Mouse (Mus musculus) adrenal gland, adult (tissue): ENCODE measurements around the gene Cxadr.
A peak's percentile ranks its signal among the peaks of the same experiment; 100 is the strongest.

Experiments used
- DNase-seq, 2 experiments: peaks; one replicate each; pipeline ENCODE4 v3.0.0; 2022 to 2023; ENCODE audit warnings: low spot score in 1 of 2; ENCODE audit not compliant: inconsistent age in 2 of 2

Cxadr gene

DNA sequence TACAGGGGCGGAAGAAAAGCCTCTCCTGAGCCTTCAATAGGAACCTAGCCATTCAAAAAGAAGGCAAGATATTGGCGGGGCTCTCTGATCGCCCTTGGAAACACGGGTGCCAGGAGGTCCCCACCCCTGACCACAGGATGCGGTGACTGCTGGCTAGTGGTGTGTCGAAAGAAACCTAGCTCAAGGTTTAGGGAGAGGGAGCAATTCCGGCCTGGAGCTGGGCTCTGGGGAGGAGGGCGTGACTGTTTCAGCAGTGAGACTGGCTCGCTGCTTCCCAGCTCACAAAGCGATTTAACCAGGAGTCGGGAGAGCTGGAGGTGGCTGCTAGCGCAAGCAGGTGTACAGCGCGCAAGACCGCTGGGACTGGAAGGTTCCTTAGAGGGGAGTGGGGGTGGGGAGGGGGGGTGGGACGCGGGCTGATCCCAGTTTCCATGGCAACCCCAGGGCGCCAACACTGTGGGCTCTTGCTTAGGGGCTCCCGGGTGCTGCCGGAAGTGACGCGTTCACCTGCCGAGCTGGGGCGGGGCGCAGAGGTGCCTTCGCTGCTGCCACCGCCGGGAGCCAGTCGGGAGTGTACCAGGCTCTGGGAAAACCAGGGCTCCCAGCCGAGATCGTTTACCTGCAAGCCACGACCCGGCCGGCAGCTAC, at the start of gene Cxadr:
Gene Cxadr, plus strand, starts transcription at position 307 of the 648 bp plus-strand sequence.
- DNase-seq = peak; percentile 39 to 77

DNA sequence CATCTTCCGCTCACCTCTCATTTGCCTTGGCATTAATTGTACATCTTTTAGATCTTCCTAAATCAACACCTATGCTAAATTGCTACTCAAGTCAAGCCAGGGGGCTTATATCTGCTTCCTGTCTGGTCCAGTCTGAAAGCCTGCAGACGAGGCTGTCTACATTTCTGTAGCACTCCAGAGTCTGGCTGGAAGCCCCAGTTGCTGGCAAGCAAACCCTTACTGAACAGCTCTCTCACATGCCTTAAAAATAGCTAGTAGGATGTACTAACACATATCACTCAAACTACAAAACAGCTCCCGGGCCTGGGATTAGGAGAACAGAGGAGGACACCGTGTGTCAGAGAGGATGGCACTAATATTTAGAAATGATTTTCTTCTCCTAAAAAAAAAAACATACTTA, 42.3 kb upstream of the Cxadr start:
- DNase-seq = no peak

DNA sequence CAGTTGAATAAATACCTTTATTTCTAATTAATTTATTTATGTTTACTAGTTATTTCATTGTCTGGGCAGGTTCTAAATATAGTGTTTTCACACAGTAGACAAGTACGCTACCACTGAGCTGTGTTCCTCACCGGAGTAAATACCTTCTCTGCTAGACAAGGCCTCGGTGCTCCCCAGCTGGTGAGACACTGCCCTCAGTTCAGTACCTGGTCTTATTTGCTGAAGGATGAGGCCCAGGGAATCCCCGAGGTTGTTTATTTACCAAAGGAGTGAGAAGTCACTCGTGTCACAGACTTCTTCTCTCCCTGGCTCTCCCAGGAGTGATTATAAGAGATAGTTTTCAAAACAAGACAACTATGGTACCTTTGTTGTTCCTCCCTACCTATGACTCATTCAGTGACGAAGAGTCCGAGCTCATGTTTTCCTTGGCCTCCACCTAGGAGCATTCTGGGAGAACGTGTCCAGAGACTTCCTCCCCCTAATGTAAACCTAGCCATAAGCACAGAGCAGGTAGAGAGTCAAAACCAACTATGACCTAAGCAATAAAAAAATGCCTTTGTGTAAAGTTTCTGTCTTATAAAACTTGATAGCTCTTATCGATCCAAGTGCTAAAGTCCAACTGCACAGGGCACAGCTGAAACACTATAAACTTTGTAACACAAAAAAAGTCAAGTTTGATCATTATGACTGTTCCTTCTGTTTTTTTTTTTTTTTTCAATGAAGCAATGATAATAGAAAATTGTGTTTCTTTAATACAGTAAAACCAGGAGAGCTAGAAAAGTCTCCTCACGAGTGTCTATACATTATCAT, 41.0 kb upstream of the Cxadr start:
- DNase-seq = no peak

DNA sequence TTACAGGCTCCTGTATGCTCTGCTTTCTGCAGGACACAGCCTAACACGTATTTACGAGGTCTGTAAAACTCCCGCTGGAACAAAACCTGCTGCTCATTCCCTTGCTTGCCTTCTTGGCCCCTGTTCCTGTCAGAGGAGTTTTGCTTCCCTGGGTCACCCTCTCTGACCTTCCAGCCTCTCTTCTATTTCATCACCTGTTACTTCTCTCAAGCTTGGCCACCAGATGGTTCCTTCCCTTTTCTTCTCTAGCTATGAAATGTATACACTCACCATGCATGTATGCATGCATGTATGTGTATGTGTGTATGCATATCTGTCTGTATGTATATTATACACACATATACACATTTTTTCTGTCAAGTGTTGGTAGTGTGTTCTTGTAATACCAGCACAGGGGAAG, 39.8 kb upstream of the Cxadr start:
- no peak for DNase-seq

DNA sequence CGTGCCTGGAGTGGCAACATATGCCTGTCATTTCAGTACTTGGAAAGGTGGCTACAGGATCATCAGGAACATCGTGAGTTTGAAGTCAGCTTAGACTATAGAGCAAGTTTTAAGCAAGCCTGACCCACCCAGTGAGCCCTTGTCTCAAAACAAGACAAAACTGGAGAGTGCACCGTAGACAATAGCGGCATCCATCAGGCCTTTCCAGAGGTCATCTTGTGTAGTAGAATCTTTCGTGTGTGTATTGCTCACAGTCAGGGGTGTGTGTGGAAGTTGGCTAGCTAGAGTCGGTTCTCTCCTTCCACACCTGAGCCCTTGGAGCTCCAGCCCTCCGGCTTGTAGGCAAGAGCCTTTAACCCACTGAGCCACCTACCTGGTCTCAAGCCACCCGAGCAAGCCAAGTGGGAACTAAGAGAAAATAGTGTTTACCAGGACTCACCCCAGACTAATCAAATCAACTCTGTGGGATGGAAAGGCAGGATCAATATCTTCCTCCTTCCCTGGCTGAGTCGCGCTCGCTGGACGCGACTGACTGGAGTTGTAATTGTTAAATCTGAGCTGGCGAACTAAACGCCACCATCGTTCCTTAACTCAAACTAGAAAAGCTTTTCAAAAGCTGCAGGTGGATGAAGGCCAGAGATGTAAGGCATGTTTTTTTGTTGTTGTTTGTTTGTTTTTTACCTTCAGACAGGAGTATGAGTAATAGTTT, 36.7 kb upstream of the Cxadr start:
- DNase-seq = no peak

DNA sequence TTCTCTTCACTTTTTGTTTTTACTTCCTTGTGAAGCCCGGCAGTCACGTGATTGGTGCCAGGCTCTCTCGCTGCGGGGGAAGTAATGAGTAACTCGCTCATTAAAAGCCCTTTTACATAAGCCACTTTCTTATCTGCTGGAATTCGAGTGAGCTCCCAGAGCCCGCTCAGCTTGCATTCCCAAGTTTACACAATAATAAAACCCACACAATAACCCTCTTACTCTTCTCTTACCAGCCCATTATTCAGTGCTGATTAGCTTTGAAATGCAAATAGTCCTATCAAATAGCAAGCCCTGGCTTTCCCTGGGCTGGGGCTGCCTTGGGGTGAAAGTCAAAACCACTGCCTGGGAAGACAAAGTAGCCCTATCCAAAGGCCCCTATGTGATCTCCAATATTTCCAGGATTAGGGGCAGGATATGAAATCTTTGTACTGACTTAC, 36.1 kb upstream of the Cxadr start:
- DNase-seq = peak; percentile 71 to 90

DNA sequence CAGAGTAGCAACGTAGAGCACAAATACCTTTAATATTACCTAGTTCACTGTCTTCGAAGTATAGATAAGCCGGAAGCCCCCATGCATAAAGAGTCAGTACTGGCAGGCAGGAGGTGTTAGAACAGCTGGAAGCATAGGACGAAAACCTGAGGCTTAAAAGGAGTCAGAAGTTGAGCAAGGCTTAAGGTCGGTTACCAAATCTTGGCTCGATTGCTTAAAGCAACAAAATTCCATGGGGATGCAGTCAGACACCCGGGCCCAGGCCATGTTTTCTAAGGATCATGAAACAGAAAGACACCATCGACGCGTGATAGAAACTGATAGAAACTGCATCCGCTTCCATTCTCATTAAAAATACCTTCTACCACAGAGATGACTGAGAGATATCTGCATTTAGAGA, 35.5 kb upstream of the Cxadr start:
- peak in 1 of 2 experiments; percentile 80 for DNase-seq

DNA sequence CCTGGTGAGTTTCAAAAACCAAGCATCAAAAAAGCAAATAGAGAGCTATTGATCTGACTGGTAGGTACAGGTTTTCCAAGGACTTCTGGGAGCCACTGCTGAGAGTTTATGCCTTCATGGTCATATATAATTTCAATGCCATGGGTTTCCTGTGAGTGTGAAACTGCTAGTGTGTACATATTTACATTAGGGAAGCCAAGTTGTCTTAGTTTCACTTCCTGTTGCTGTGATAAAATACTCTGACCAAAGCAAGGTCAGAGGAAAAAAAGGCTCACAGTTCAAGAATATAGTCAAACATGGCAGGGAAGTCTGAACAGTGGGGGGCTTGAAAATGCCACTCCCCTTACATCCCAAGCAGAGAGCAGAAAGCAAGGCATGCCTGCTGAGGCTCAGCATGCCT, 33.8 kb upstream of the Cxadr start:
- peak in 1 of 2 experiments; percentile 23 for DNase-seq

DNA sequence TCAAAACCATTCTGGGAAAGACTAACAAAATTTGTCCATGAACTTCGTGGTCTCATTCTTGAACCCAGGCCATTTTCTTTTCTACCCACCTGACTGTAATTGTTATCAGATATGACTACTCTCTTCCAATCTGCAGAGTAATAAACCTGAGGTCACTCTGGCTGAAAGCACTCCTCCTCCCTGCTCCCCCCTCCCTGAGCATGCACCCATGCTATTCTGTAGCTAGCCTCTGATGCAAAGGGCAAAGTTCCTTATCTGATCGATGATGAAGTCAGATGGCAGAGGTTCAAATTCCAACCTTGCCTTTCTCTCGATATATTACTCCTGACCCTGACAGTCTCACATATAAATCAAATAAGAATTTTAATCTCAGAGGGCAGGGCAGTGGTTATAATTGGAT, 33.1 kb upstream of the Cxadr start:
- DNase-seq = peak; percentile 51 to 87

DNA sequence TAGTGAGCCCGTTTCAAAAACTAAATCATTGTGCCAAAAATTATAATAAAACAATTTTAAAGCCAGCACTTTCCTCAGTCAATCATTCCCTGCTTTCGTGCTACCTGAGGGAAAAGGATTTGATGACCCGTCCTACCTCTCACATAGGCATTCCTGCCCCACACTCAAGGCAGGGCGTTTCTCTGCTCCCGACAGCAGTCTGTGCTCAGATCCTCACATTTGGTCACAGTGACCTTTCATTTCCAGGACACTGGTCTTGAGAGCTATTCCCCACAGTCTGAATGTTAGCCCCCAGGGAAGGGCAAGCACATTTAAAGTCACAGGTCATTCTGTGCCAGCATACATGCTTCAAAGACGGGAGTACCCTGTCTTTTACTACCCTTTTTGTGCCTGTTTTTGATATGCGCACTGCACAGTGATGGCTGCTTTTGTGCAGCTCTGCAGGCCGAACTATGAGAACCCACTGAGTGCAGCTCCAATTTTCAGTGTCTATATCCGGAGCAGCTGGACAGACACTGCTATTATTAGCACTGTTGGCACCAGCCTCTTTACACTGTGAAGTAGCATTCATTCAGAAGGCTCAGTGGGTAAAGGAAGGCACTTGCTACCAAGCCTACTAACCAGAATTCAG, 26.3 kb upstream of the Cxadr start:
- DNase-seq = no peak

DNA sequence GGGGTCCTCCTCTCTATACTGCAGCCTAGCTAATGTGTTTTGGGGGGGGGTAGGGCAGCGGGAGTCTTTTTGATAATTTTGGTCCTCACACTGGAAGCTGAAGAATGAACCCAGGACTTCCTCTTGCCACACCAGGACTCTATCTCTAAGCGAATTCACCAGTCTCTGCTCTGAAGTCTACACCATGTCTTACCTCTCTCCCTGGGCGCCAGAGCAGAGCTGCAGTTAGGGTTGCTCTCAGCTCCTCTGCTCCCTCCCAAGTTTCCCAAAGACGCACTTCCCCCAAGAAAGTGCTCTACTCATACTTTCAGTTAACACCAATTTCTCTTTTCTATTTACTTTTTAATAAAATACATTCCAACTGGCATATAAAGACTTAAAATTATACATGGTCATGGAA, 23.7 kb upstream of the Cxadr start:
- no peak for DNase-seq

DNA sequence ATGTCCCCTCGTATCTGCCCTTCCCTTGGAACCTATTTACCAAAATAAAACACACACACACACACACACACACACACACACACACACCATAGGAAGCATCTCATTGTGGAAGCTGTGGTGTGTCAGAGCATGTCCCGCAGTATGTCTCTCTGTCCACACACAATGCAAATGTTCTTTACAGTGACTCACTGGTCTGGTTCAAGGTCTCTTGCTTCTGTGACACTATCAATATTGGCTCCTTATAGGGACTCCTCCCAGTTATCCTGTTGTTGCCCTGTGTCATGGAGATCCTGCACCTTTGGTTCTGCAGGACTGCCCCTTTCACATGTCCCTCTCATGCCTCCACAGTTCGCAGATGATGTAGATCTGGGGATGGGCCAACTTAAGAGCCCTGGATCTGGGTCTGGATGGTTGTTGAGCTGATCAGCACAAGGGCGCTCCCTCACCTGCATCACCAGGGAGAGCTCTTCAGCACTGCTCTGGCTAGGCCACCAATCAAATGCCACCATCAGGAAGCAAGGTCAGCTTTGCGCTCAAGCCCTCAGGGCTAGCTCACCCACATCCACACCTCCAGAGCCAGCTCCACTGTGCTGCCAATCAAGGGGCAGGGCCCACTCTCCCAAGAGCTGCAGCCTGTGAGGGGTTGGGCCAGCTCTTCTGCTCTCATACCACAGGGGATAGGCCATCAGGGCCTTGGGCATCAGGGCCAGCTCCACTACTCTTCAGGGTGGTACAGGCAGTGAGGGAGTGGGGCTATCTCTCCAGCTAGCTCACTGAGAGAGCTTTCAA, 21.0 kb upstream of the Cxadr start:
- DNase-seq = no peak

DNA sequence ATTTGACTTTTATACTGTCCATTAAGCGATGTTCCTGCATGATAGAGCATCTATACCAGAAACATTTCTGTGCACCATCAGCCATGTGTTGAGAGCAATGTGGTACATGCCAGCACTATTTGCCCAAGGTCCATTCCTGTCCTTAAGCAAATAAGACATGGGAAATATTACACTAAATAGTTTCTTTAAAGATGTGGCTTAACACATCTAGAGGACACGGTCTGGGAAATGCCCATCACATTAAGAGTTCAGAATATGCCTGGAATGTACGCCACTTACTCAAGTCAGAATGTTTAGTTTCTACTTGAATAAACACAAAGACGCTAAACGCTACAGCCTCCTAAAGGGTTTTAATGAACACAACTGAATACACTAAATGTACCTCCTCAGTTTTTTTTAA, 18.1 kb upstream of the Cxadr start:
- DNase-seq = no peak

DNA sequence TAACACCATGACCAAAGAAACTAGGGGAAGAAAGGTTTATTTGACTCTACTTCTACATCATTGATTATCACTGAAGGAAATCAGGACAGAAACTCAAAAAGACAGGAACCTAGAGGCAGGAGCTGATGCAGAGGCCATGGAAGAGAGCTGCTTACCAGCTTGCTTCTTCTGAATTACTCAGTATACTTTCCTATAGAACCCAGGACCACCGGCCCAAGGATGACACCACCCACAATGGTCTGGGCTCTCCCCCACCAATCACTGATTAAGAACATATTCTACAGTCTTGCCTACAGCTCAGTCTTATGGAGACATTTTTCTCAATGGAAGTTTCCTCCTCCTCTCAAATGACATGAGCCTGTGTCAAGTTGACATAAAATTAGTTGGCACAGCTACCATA, 7.2 kb upstream of the Cxadr start:
- DNase-seq = no peak

DNA sequence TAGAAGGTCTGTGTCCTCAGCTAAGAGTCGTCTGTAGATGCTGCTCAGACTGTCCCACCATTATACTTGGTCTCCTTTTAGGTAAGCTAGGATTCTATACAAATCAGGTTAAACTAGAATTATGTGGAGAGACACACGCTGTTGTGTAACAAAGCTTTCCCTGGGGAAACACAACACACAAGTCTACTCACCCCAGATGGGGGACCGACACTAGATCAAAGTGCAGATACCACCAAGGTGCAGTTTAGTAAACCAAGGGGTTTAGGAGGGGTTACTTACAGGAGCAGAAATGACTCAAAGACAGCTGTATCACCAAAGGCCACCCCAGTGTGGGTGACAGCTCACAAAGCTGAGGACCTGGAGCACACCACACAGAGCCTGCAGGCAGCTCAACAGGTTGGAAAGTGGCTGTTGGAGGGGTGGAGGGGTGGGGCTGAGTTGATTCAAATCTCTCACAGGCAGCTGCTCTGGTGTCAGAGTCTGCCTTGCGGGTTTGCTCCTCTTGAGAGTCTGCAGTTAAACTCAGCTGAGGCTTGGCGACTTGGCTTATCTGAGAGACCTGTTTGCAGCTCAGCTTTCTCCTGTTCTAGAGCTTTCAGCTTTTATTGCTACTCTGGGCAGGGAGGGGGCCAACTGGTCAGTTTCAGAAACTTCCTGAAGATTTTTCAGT, 6.5 kb upstream of the Cxadr start:
- DNase-seq = no peak

DNA sequence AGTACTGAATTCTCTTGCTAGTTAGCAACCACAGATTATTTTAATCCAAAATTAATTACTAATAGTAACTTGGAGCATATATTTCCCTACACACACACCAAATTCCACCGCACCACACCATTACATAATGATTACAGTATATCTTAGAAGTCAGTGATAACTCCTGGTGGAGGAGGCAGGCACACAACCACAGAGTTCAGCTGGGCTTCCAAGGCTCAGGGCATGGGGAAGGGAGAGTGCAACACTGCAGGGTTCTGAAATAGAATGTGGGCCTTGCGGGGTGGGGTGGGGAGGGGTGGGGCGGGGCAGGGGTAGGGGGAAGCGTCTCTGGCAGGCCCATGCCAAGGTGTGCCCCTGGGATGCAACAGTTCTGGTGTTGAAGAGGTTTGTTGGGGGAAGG, 5.7 kb upstream of the Cxadr start:
- DNase-seq = no peak

DNA sequence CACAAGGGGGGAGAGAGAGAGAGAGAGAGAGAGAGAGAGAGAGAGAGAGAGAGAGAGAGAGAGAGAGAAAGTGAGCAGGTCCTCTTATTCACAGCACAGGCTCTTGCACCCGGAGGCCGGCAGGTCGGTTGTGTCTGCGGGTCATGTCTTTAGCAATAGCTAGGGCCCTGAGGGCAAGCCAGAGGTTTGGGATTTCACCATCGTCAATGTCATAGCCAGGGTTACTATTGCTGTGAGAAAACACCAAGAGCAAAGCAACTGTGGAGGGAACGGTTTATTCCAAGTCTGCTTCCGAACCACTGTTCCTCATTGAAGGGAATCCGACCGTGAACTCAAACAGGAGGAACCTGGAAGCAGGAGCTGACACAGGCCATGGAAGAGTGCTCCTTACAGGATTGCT, 5.2 kb upstream of the Cxadr start:
- peak; percentile 8 to 85 for DNase-seq

DNA sequence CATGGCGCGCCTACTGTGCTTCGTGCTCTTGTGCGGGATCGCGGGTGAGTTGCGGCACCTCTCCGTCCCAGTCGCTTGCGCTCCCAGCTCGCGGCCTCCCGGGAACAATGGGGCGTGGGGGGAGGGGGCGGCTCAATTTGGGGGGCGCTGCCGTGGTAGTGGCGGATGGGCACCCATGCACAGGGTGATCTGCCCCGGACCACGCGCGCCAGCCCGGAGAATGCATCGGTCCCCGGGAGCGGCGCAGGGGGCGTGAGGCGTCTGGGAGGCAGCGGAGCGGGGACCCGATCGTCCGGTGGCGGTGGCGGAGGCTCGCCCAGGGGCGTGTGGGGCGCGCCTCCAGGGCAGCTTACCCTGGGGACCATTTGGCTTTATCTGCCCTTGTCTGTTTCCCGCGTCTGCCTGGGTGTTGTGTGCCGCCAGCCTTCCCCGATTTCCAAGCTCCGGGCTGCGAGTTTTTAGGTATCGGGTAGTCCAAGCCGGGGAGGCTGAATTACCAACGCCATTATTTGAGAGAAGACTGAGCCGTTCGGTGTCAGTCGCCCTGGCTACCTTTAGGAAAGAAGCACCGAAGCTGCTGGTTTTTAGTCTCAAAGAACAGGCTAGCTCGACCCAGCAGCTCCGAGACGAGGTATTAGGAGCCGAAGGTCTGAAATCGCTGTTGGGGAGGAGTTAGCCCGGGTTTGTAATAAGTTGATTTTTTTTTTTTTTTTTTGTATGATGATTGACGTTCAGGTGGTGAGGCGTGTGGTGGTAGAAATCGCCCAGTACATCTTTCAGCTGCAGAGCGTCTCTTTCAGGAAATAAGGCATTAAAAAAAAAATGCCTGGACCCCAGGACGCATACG, 765 bp downstream of the Cxadr start:
- DNase-seq = peak; percentile 13 to 81

DNA sequence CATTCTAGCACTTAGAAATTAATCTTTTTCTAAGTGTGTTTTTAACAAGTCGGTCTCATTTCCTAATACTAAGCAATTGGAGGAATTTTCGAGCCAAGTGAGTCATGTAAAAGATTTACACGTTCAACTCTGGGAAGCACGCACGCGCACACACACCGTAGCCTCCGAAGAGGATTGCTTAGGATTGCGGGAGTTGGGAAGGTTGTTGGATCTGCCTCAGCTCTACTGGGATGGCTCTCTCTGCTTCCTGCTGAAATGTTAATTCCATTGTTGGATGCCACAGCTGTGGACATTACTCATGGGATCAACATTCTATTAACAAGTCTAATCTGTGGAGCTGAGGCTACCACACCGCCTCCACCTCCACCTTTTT, 1.4 kb downstream of the Cxadr start:
- DNase-seq = peak in 1 of 2 experiments; percentile 74
